Mouse (Mus musculus) brain, adult 2 months (tissue): ENCODE results near the gene Cgref1.
A peak's percentile ranks its signal among the peaks of the same experiment; 100 is the strongest.

ENCODE experiments used
- DNase-seq: peaks from one replicate; pipeline ENCODE4 v3.0.0; 2011; ENCODE audit warnings: low read depth, low spot score

Gene Cgref1

GRCm38 (mm10) chr5:30917891-30918670 is 27.3 kb downstream of the Cgref1 start:
- DNase-seq, result no peak

GRCm38 (mm10) chr5:30917348-30917747 is 28.0 kb downstream of the Cgref1 start:
- no peak for DNase-seq

- DNase-seq, result no peak
These were observed 28.6 kb downstream of the Cgref1 start for GRCm38 (mm10) chr5:30916841-30917240.

GRCm38 (mm10) chr5:30915974-30916433 is 29.4 kb downstream of the Cgref1 start:
- DNase-seq, result peak; percentile 98

GRCm38 (mm10) chr5:30915456-30915855 is 29.9 kb downstream of the Cgref1 start:
- no peak for DNase-seq

- no peak for DNase-seq
These were observed 30.5 kb downstream of the Cgref1 start for GRCm38 (mm10) chr5:30914849-30915248.

- no peak for DNase-seq
These were observed 31.2 kb downstream of the Cgref1 start for GRCm38 (mm10) chr5:30914101-30914635.

- peak; percentile 50 for DNase-seq
These were observed 32.1 kb downstream of the Cgref1 start, which contains the start of gene Emilin1 for GRCm38 (mm10) chr5:30913060-30913841. Gene Emilin1 (plus strand): TSS chr5:30913402.

GRCm38 (mm10) chr5:30912156-30912555 is 33.2 kb downstream of the Cgref1 start:
- no peak for DNase-seq

GRCm38 (mm10) chr5:30910481-30910880 is 34.9 kb downstream of the Cgref1 start:
- DNase-seq, result no peak

GRCm38 (mm10) chr5:30909863-30910262 is 35.5 kb downstream of the Cgref1 start:
- no peak for DNase-seq

GRCm38 (mm10) chr5:30909300-30909659 is 36.1 kb downstream of the Cgref1 start:
- DNase-seq, result no peak

GRCm38 (mm10) chr5:30908426-30909299 is 36.7 kb downstream of the Cgref1 start:
- DNase-seq, result no peak

GRCm38 (mm10) chr5:30907413-30908059 is 37.9 kb downstream of the Cgref1 start, which contains the start of gene Ost4:
Gene Ost4 (minus strand): TSS chr5:30907788.
- peak; percentile 98 for DNase-seq

GRCm38 (mm10) chr5:30901860-30902259 is 43.5 kb downstream of the Cgref1 start:
- no peak for DNase-seq

GRCm38 (mm10) chr5:30890375-30890774 is 55.0 kb downstream of the Cgref1 start:
- no peak for DNase-seq

GRCm38 (mm10) chr5:30889088-30889754 is 56.2 kb downstream of the Cgref1 start:
- DNase-seq, result peak; percentile 56

- DNase-seq, result peak; percentile 97
These were observed 56.9 kb downstream of the Cgref1 start, which contains the start of gene Agbl5 for GRCm38 (mm10) chr5:30888337-30889087. Gene Agbl5 (plus strand): TSS chr5:30888694.

GRCm38 (mm10) chr5:30887858-30888336 is 57.5 kb downstream of the Cgref1 start:
- peak; percentile 97 for DNase-seq
